Mouse (Mus musculus) effector memory CD4-positive, alpha-beta T cell, adult 7 months (primary cell): ENCODE data around the gene Marf1. TPM values are rescaled to one million over a fixed set of nuclear protein-coding genes. Genes with fewer than 3 reads are reported as not detected.

Source experiments
- polyA plus RNA-seq: library from polyadenylated mRNA; unstranded; fragments of 100-300 nt; shearing (Covaris generic); gene quantifications from one replicate; pipeline ENCODE4 v1.2.1, GENCODE M21; 2017

Marf1 gene
- 3.7 TPM for polyA plus RNA-seq

DNA sequence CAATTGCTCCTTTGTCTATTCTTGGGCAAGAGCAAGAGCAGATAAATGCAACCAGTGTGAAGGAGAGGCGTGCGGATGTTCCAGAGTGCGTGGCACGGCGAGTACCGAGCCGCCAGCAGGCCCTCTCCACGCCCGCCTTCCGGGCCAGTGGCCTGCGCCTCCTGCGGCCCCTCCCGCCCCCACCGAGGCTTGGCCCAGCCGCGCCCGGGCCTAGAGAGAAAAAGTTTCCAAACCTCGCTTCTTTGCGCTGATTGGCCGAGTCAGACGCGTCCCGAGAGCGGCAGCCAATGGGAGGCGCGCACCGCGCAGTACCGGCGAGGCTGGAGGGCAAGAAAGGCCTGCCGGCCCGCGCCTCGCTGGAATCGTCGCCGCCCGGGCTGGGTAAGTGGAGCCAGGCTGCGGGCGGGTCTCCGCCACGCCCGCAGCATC, at the start of gene Marf1, which contains the start of gene Nde1:
Marf1 (minus strand) TSS at position 364 of the 429 bp plus-strand sequence.
Nde1 (plus strand) TSS at position 288 of the 429 bp plus-strand sequence.

Other genes starting within 250 kb of the Marf1 start
- 0.67 TPM for gene 2900011O08Rik, start 176.7 kb downstream of the Marf1 start, polyA plus RNA-seq
- gene Ifitm7, start 176.5 kb downstream of the Marf1 start, polyA plus RNA-seq, result not detected
- gene Nde1, start 76 bp downstream of the Marf1 start, polyA plus RNA-seq, result 57.8 TPM
- not detected for gene Myh11, start 128.0 kb upstream of the Marf1 start, polyA plus RNA-seq
- 64.1 TPM for gene Fopnl, start 154.1 kb upstream of the Marf1 start, polyA plus RNA-seq
- gene Abcc1, start 198.2 kb upstream of the Marf1 start, polyA plus RNA-seq, result 32.1 TPM